Mouse (Mus musculus): ENCODE measurements around the gene Aacs. TPM values are rescaled to one million over a fixed set of nuclear protein-coding genes. Genes with fewer than 3 reads are reported as not detected.

Gene Aacs
- total RNA-seq, 2 experiments from 2014 or later: 43.7 to 48.0 TPM

GRCm38 (mm10) chr5:125502186-125502585 lies 26.6 kb downstream of the Aacs start:
- H3K27ac ChIP-seq: no peak overlapping the region
- no peak for DNase-seq (ENCODE audit: extremely low spot score in 1 of 2, low spot score in 2 of 2)
- no peak overlapping the region for H3K4me3 ChIP-seq
- no peak for TF ChIP-seq CTCF (IDR thresholded peaks at IDR 0.05)
- intact Hi-C loops (cut with DNase I): no loop called here

- no peak for DNase-seq (ENCODE audit: extremely low spot score in 1 of 2, low spot score in 2 of 2)
- Histone ChIP-seq H3K27ac (no peak overlapping the region), H3K4me3 (no peak overlapping the region)
- intact Hi-C loops (cut with DNase I): no loop called here
- no peak for TF ChIP-seq CTCF (IDR thresholded peaks at IDR 0.05)
These were observed 28.0 kb downstream of the Aacs start for GRCm38 (mm10) chr5:125503628-125504027.

GRCm38 (mm10) chr5:125504692-125505091 lies 29.1 kb downstream of the Aacs start:
- DNase-seq (ENCODE audit: extremely low spot score in 1 of 2, low spot score in 2 of 2): no peak
- TF ChIP-seq CTCF (IDR thresholded peaks at IDR 0.05): no peak
- peak overlapping the region; percentile 22 for H3K27ac ChIP-seq
- H3K4me3 ChIP-seq: no peak overlapping the region
- intact Hi-C loops (cut with DNase I): no loop called here

GRCm38 (mm10) chr5:125505968-125506367 lies 30.4 kb downstream of the Aacs start:
- Histone ChIP-seq H3K27ac (peak overlapping the region; percentile 67; the same call in 1 of the 2 replicates), H3K4me3 (no peak overlapping the region)
- DNase-seq (ENCODE audit: extremely low spot score in 1 of 2, low spot score in 2 of 2): no peak
- no peak for TF ChIP-seq CTCF (IDR thresholded peaks at IDR 0.05)
- intact Hi-C loops (cut with DNase I): no loop called here

GRCm38 (mm10) chr5:125507582-125507981 lies 32.0 kb downstream of the Aacs start:
- intact Hi-C loops (cut with DNase I): no loop called here
- DNase-seq (ENCODE audit: extremely low spot score in 1 of 2, low spot score in 2 of 2): no peak
- TF ChIP-seq CTCF (IDR thresholded peaks at IDR 0.05): peak; percentile 45
- no peak overlapping the region for H3K4me3 ChIP-seq
- no peak overlapping the region for H3K27ac ChIP-seq

GRCm38 (mm10) chr5:125508006-125508405 lies 32.4 kb downstream of the Aacs start:
- intact Hi-C loops (cut with DNase I): no loop called here
- no peak overlapping the region for H3K4me3 ChIP-seq
- H3K27ac ChIP-seq: no peak overlapping the region
- no peak for TF ChIP-seq CTCF (IDR thresholded peaks at IDR 0.05)
- no peak for DNase-seq (ENCODE audit: extremely low spot score in 1 of 2, low spot score in 2 of 2)

- no peak for DNase-seq (ENCODE audit: extremely low spot score in 1 of 2, low spot score in 2 of 2)
- intact Hi-C loops (cut with DNase I): no loop called here
- H3K4me3 ChIP-seq: no peak overlapping the region
- peak; percentile 81 for TF ChIP-seq CTCF (IDR thresholded peaks at IDR 0.05)
- no peak overlapping the region for H3K27ac ChIP-seq
These were observed 33.9 kb downstream of the Aacs start for GRCm38 (mm10) chr5:125509541-125509940.

GRCm38 (mm10) chr5:125515006-125515405 lies 39.4 kb downstream of the Aacs start:
- H3K4me3 ChIP-seq: no peak overlapping the region
- DNase-seq (ENCODE audit: extremely low spot score in 1 of 2, low spot score in 2 of 2): no peak
- no peak for TF ChIP-seq CTCF (IDR thresholded peaks at IDR 0.05)
- no peak overlapping the region; the same call in 1 of the 2 replicates for H3K27ac ChIP-seq
- intact Hi-C loops (cut with DNase I): no loop called here

GRCm38 (mm10) chr5:125518640-125519039 lies 43.0 kb downstream of the Aacs start:
- Histone ChIP-seq H3K4me3 (no peak overlapping the region), H3K27ac (no peak overlapping the region)
- peak; percentile 69 for TF ChIP-seq CTCF (IDR thresholded peaks at IDR 0.05)
- intact Hi-C loops (cut with DNase I): no loop called here
- DNase-seq (ENCODE audit: extremely low spot score in 1 of 2, low spot score in 2 of 2): no peak

- peak; percentile 9 for TF ChIP-seq CTCF (IDR thresholded peaks at IDR 0.05)
- DNase-seq (ENCODE audit: extremely low spot score in 1 of 2, low spot score in 2 of 2): no peak
- Histone ChIP-seq H3K4me3 (0 out of 2 replicates have a peak overlapping the region, but pooled peaks have one; percentile 14), H3K27ac (peak overlapping the region; percentile 75; the same call in 1 of the 2 replicates)
- intact Hi-C loops (cut with DNase I): loop anchor here (10.0 kb wide), 3 partner anchors 1124 to 1964 kb away; no protein-coding TSS in a partner anchor
These were observed 45.4 kb downstream of the Aacs start for GRCm38 (mm10) chr5:125520930-125521590.

GRCm38 (mm10) chr5:125523361-125523760 lies 47.7 kb downstream of the Aacs start:
- H3K27ac ChIP-seq: no peak overlapping the region
- DNase-seq (ENCODE audit: extremely low spot score in 1 of 2, low spot score in 2 of 2): no peak
- intact Hi-C loops (cut with DNase I): loop anchor here (10.0 kb wide), 3 partner anchors 1121 to 1961 kb away; no protein-coding TSS in a partner anchor
- H3K4me3 ChIP-seq: no peak overlapping the region
- TF ChIP-seq CTCF (IDR thresholded peaks at IDR 0.05): no peak

- H3K4me3 ChIP-seq: no peak overlapping the region
- no peak for DNase-seq (ENCODE audit: extremely low spot score in 1 of 2, low spot score in 2 of 2)
- TF ChIP-seq CTCF (IDR thresholded peaks at IDR 0.05): peak; percentile 56
- H3K27ac ChIP-seq: no peak overlapping the region
- intact Hi-C loops (cut with DNase I): loop anchor here (5.0 to 10.0 kb wide), 4 partner anchors 677 to 1959 kb away; no protein-coding TSS in a partner anchor
These were observed 49.9 kb downstream of the Aacs start for GRCm38 (mm10) chr5:125525516-125525915.

GRCm38 (mm10) chr5:125526464-125526863 lies 50.9 kb downstream of the Aacs start:
- no peak for DNase-seq (ENCODE audit: extremely low spot score in 1 of 2, low spot score in 2 of 2)
- peak; percentile 54 for TF ChIP-seq CTCF (IDR thresholded peaks at IDR 0.05)
- intact Hi-C loops (cut with DNase I): loop anchor here (5.0 to 10.0 kb wide), 4 partner anchors 676 to 1958 kb away; no protein-coding TSS in a partner anchor
- H3K4me3 ChIP-seq: no peak overlapping the region
- no peak overlapping the region for H3K27ac ChIP-seq
